Mouse (Mus musculus) heart, postnatal 0 days (tissue): ENCODE data around the gene A830005F24Rik.

Experiments
- CTCF ChIP-seq: IDR thresholded peaks from 2 replicates; pipeline ENCODE4 v1.5.1; 2016; ENCODE audit warnings: antibody characterized with exemption, control low read depth, low read depth
- EP300 ChIP-seq: IDR thresholded peaks from 2 replicates; pipeline ENCODE4 v1.6.1; 2016; ENCODE audit warnings: antibody characterized with exemption, low read depth

DNA sequence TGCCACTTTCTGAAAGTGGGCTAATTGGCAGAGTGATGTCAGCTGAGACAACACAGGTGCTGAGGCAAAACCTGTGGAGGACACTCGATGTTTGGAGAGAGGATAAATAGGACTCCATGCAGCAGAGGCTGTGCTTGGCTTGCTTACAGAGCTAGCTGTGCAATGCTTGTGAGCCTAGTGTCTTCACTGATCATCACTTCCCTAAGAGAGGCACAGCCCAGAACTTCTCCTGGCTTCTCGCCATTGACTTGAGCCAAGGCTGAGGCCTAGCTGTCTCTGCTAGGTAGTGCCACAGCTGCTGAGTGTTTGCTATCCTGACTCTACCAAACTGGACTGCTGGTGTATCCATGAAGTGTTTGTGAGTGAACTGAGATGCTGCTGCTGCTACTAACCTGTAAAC, 17.3 kb downstream of the A830005F24Rik start:
- TF ChIP-seq EP300 = no peak
- no peak for TF ChIP-seq CTCF
